Mouse (Mus musculus): Measurements from ENCODE around the gene Cux1. TPM values are rescaled to one million over a fixed set of nuclear protein-coding genes. Genes with fewer than 3 reads are reported as not detected.

Cux1 gene
- total RNA-seq (2023) = 10 to 100 TPM; 81.0 to 82.0 TPM

DNA sequence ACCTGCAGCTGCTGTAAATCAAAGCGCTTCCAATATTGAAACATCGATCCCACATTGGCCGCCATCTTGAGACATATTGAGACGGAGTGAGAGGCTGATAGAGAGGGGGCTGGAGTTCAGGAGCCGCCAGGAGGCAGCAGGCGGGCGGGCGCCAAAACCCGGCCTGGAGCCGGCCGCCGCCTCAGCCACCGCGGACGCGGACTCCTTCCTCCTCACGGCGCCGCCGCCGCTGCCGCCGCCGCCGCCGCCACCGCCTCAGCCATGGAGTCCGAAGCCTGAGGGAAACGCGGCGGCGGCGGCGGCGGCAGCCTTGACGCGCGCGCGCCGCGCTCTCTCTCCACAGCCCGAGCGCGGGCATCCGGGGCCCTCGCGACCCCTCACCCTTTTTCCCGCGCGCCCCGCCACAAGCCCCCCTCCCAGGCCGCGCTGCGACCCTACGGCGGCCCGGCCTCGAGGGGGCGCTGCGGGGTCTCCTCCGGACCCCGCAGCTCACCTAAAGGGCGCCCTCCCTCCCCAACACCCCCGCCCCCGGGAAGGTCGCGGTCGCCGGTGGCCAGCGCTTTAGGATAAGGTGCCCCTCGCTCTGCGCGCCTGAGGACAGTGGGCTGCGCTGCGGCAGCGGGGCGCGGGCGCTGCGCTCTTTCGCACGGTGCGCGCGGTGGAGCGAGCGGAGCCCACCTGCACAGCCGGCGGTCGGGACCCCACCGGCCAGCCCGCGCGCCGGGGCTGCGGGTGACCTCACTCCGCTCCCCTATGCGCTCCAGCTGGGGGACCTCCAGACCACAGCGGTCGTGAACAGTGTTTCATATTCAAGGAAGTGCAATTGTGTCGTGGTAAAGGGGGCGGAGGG is at the start of gene Cux1:
Gene Cux1, minus strand, starts transcription at position 315 of the 850 bp plus-strand sequence.

DNA sequence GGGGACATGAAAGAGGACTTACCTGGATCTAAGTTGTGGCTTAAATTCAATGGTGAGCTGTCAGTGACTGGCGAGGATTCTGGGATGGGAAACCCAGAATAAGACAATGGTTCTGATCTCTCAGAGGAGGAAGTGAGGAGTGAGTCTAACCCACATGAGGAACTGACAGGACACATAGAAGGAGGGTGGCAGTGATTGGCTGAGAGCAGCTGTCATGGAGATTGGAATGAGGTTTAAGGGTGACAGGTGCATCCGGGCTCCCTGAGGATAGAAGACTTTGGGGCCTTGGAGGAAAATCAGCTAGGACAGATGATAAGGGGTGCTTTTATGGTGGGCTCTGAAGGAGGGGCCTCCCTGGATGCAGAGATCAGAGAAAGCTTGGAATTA is 320.8 kb downstream of the Cux1 start, which contains the start of gene Sh2b2:
Gene Sh2b2, minus strand, starts transcription at position 105 of the 387 bp plus-strand sequence.

DNA sequence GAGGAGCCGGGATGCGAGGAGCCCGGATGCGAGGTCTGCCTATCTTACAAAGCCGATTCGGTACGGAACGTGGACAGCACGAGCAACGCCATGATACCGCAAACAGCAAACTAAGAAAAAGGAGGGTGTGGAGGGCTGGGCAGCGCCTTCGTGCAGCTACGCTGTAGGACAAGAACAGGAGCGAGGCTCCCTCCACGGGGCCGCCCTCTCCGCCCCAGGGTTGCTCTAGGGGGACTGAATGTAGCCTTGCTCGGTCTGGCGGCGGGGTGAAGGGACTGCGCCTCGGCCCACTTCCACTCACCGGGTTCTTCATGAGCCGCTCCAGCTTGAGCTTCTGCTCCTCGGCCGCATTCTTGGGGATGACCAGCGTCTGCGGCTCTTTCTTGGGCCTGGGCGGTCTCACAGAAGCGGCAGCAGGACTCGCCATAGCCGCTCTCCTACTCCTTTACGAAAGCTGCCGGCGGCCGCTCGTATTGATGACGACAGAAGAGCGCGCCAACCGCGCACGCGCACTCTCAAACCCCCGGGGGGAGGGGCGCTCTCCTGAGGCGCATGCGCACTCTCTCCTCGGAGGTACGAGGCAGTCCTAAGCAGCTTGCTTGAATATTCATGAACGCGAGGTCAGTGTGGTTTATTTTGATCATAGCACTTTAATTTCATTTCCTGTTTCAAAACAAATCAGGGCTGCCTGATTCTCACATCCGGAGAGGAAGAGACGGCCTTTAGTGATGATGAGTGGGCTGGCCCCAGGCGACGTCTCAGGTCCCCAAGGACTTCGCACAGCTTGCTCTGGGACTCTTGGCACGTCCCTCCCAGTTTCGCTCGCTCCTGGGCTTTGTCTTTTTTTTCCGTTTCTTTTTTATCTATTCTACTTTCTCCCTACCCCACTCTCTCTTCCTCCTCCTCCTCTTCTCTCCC is 368.6 kb downstream of the Cux1 start, which contains the start of gene Prkrip1:
Gene Prkrip1, minus strand, starts transcription at position 490 of the 918 bp plus-strand sequence.

Other genes starting within 250 kb of the Cux1 start
- not detected for gene Myl10, start 125.7 kb upstream of the Cux1 start, total RNA-seq (2023)